Mouse (Mus musculus) Patski (cell line): ENCODE measurements at regions not wholly inside any gene's neighbourhood (a gene's known extent, or its start where the extent isn't known, plus 50 kb on each side); places are given as distances from the start of the nearest gene placed in this dataset.
A peak's percentile ranks its signal among the peaks of the same experiment; 100 is the strongest.

Experiments
- ATAC-seq: fragments of 100-300 bp; one replicate; pipeline ENCODE4 v1.8.0; 2021
- CTCF ChIA-PET: fragments of 350-600 bp; sonication (Branson Sonifier 250); formaldehyde crosslinking; loops from one replicate; lab custom pipeline; 2022; ENCODE audit warnings: inconsistent platforms; lab: Charles Lee
- POLR2A ChIA-PET: fragments of 350-600 bp; sonication (Branson Sonifier 250); formaldehyde crosslinking; loops from one replicate; lab custom pipeline; 2022; ENCODE audit warnings: antibody characterized with exemption, inconsistent platforms; lab: Charles Lee
- DNase-seq: peaks from one replicate; pipeline ENCODE4 v3.0.0-alpha.2; 2011; ENCODE audit warnings: low read depth, low spot score
- H3K27me3 ChIP-seq: fragments of 371-371 bp; one replicate; pipeline ENCODE4 v1.5.1; 2021
- CTCF ChIP-seq: fragments of 100-300 bp; IDR thresholded peaks from one replicate; pipeline ENCODE4 v1.5.1; 2021
- in situ Hi-C: fragments of 300-500 bp; cut with MboI; formaldehyde crosslinking; loops from 3 replicates; pipeline ENCODE4 v1.11.1; 2018; ENCODE audit warnings: low pct_unique_long_range_greater_than_20kb, mixed read lengths

DNA sequence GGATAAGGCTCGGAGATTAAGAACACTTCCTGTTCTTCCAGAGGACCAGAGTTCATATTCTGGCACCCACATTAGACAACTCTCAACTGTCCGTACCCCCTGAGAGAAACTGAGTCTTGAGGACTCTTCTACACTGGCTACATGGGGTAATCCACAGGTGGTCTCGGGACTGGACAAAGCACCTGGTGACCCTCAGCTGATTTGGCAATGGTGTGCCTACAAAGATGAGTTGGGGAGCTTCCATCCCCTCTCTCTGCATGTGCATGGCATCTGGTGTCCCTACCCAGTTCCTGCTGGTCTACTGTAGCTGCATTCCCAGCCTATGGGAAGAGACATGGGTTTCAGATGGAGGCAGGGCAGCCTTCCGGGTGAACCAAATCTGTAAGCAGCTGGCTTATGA is 61.2 kb upstream of the Kcnj15 start:
- in situ Hi-C loops: loop anchor here (5.0 to 10.0 kb wide), 2 partner anchors 146 to 381 kb away; no protein-coding TSS in a partner anchor
- CTCF ChIA-PET: interaction anchor here (1.0 to 4.5 kb wide), 7 partner anchors 8 to 155 kb away, joined by 3 to 38 read pairs (median 6); no protein-coding TSS in a partner anchor
- H3K27me3 ChIP-seq: peaks cover 31% of the 10 kb centered on the region
- ATAC-seq (no peak), DNase-seq (no peak)
- no peak for TF ChIP-seq CTCF
- POLR2A ChIA-PET: no interaction called here

- CTCF ChIA-PET: interaction anchor here (1.0 to 4.5 kb wide), 7 partner anchors 8 to 155 kb away, joined by 3 to 38 read pairs (median 6); no protein-coding TSS in a partner anchor
- DNase-seq: no peak
- H3K27me3 ChIP-seq: peaks cover 28% of the 10 kb centered on the region
- no peak for ATAC-seq
- POLR2A ChIA-PET: no interaction called here
- in situ Hi-C loops: loop anchor here (5.0 to 10.0 kb wide), 2 partner anchors 146 to 382 kb away; no protein-coding TSS in a partner anchor
- TF ChIP-seq CTCF: peak; percentile 91
Observed at GRCm38 (mm10) chr16:95196622-95197021, 60.7 kb upstream of the Kcnj15 start.

DNA sequence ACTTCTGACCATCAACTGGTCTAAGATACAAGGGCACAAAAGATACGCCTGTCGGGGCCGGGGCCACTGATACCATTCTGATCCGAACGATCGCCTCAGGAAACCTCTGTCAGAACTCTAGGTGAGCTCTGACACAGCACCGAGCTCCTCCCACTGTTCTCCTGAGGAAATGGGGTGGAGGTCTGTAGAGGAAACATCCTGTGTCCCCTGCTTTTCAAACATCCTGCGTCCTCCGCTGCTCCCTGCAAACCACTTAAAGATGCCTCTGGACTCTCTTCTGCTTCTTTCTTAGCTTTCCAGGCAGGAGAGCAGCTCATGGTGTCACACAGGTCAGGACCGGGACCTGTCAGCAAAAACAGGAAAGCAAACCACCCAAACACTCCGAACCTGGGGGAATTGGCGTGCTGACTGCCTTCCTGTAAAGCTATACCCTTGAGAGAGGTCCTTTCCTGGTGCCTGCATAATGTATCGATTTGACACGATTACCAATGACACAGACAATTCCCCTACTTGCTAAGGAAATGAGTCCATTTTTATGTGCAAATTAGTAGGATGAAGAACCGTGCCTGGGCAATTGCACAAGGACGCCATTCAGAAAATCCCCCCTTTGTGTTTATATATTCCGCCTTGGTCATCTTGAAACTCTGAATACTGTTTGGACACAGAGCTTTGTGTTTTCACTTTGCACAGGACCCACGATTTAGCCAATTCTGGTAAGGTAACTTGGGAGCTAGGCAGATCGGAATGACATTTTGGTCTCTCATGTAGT is 58.4 kb upstream of the Kcnj15 start:
- peaks cover 13% of the 10 kb centered on the region for H3K27me3 ChIP-seq
- ChIA-PET CTCF (interaction anchor here (2.9 to 4.5 kb wide), 2 partner anchors 11 to 142 kb away, joined by 8 to 38 read pairs; no protein-coding TSS in a partner anchor), POLR2A (no interaction called here)
- TF ChIP-seq CTCF: no peak
- no peak for DNase-seq
- in situ Hi-C loops: loop anchor here (5.0 to 10.0 kb wide), 2 partner anchors 143 to 384 kb away; no protein-coding TSS in a partner anchor
- ATAC-seq: no peak

DNA sequence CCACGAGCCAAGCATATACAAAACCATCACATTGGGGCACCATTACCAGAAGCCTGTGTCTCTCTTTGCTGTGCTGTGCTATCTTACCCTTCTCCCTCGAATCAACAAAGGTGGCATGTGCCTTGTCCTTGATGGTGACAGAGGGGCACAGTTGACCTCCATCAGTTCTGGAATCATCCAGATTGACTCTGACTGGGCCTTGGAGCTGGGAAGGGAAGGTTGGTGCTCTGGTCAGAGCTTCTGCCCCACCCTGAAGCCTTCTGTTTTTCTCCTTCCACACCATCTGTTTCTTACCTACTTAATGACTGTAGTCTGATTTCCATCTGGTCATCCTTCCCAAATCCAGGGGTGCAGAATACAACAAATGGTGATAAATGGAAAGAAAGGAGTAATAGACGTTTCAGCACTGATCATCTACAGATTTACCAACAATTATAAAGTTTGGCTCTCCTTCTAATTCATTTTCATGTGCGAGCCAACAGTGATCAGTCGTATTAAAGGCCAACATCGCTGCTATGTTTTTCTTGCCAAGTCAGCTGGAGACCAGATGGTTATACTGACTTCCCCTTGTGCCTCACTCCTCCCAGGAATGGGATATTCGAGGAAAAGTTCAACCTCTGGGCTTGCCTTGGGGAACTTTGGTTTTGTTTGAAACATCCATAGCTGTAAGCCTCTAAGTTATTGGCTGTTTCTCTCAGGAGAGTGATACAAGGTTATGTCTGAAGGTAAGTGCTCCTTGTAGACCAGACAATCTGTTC is 55.1 kb upstream of the Kcnj15 start:
- ATAC-seq (no peak), DNase-seq (no peak)
- in situ Hi-C loops: loop anchor here (25.0 kb wide), 1 partner anchor 760 kb away; no protein-coding TSS in a partner anchor
- H3K27me3 ChIP-seq: no peaks in the 10 kb centered on the region
- ChIA-PET POLR2A (no interaction called here), CTCF (interaction anchor here (2.8 kb wide), 1 partner anchor 140 kb away, joined by 7 read pairs; no protein-coding TSS in a partner anchor)
- no peak for TF ChIP-seq CTCF

DNA sequence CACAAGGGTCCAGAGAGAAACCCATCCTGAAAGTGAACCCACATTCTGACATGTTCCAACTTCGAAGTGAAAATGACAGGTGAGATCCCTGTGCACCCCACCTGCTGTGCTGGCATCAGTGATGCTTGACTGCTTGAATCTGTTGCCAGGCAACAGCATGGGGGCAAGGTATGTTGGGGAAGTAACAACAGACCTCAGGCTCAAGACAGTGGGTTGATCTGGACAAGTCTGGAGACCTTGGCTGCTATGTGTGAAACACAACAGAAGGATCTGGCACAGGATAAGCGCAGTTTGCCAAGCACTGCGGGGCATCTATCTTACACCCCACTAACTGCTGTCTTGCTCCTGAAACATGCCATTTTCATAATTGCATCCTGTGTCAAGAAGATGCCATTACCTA is 54.3 kb upstream of the Kcnj15 start:
- no peak for ATAC-seq
- in situ Hi-C loops: loop anchor here (25.0 kb wide), 1 partner anchor 759 kb away; no protein-coding TSS in a partner anchor
- POLR2A ChIA-PET: no interaction called here

GRCm38 (mm10) chr16:95203790-95204189 is 53.6 kb upstream of the Kcnj15 start:
- H3K27me3 ChIP-seq: no peaks in the 10 kb centered on the region
- no peak for TF ChIP-seq CTCF
- in situ Hi-C loops: loop anchor here (25.0 kb wide), 1 partner anchor 759 kb away; no protein-coding TSS in a partner anchor
- POLR2A ChIA-PET: no interaction called here
- CTCF ChIA-PET: no interaction called here
- ATAC-seq: no peak
- no peak for DNase-seq

More for the DNA sequence above, 54.3 kb upstream of the Kcnj15 start:
- H3K27me3 ChIP-seq: no peaks in the 10 kb centered on the region
- no peak for TF ChIP-seq CTCF
- DNase-seq: no peak
- CTCF ChIA-PET: interaction anchor here (0.7 kb wide), 1 partner anchor 138 kb away, joined by 3 read pairs; no protein-coding TSS in a partner anchor

DNA sequence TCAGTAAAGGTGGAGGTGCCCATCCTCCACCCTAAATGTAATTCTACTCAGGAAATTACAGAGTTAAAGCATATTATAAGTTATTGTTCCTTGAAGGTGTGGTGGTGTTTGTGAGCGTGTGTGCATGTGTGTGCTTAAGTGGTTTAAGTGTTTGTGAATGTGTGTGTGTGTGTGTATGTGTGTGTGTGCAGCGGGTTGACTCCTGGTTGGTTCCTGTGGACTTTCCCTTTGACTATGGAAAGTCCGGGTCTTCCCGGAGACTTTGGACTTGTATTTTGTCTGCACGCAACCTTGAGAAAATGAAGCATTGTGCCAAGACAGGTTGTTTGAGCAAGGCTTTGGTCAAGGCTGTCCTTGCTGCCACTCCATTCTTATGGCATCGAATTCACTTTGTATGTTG is 52.9 kb upstream of the Kcnj15 start:
- TF ChIP-seq CTCF: no peak
- ATAC-seq (no peak), DNase-seq (no peak)
- CTCF ChIA-PET: no interaction called here
- no peaks in the 10 kb centered on the region for H3K27me3 ChIP-seq
- in situ Hi-C loops: loop anchor here (25.0 kb wide), 1 partner anchor 758 kb away; no protein-coding TSS in a partner anchor
- POLR2A ChIA-PET: no interaction called here

DNA sequence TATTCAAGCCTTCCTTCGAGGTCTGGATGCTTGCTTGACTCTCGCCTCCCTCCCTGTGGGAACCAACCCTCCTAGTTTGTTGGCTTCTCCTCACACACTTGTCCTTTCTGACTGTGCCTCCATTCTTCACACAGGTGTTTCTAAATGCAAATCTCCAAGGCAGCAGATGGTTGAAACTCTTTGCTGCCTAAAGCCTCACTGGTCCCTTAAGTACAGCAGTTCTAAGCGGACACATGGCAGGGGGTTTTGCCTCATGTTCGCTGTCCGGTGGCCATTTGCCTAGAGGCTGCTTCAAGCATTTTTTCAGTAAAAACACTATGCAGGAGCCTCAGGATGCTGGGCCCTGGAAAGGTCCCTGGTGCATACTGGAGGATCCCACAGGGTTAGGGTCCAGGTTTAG is 50.9 kb upstream of the Kcnj15 start:
- POLR2A ChIA-PET: interaction anchor here (1.3 kb wide), 1 partner anchor 9 kb away, joined by 5 read pairs; no protein-coding TSS in a partner anchor
- ATAC-seq: no peak
- in situ Hi-C loops: loop anchor here (25.0 kb wide), 1 partner anchor 756 kb away; no protein-coding TSS in a partner anchor
- H3K27me3 ChIP-seq: no peaks in the 10 kb centered on the region
- CTCF ChIA-PET: interaction anchor here (1.7 to 1.8 kb wide), 2 partner anchors 135 kb away, joined by 6 to 8 read pairs; no protein-coding TSS in a partner anchor
- DNase-seq: no peak
- TF ChIP-seq CTCF: no peak

- ATAC-seq: no peak
- in situ Hi-C loops: loop anchor here (25.0 kb wide), 1 partner anchor 755 kb away; no protein-coding TSS in a partner anchor
- no peak for DNase-seq
- TF ChIP-seq CTCF: no peak
- H3K27me3 ChIP-seq: no peaks in the 10 kb centered on the region
- ChIA-PET POLR2A (interaction anchor here (0.6 to 1.3 kb wide), 2 partner anchors 10 to 770 kb away, joined by 3 to 5 read pairs; no protein-coding TSS in a partner anchor), CTCF (interaction anchor here (1.8 kb wide), 1 partner anchor 134 kb away, joined by 6 read pairs; no protein-coding TSS in a partner anchor)
Observed at GRCm38 (mm10) chr16:95207547-95207946, 49.8 kb upstream of the Kcnj15 start.
